Mouse (Mus musculus): ENCODE data around the gene Rln1.

GRCm38 (mm10) chr19:29368041-29368440 is 33.6 kb upstream of the Rln1 start:
- TF ChIP-seq CTCF (IDR thresholded peaks at IDR 0.05; ENCODE audit: low read depth, low read length) = no peak
- no peak for TF ChIP-seq TAL1 (conservative IDR thresholded peaks at IDR 0.05; ENCODE audit: low read depth, low read length)
- TF ChIP-seq GATA1 (IDR thresholded peaks at IDR 0.05; ENCODE audit: borderline replicate concordance, low read length) = no peak
- TF ChIP-seq POLR2AphosphoS5 (IDR thresholded peaks at IDR 0.05; ENCODE audit: insufficient replicate concordance, low read depth, low read length) = no peak
- no peak for TF ChIP-seq GATA2 (IDR thresholded peaks at IDR 0.05; ENCODE audit: borderline replicate concordance, low read depth, low read length)

All from G1E (cell line).